ENCODE assay signal across 13 mouse cellular contexts in genomic region chr5:119214937-119215336, GRCm38 (mm10).
DNase-seq lines count a peak whose midpoint lies in the region; ATAC-seq lines count a peak whose summit lies in the region.
"Had no signal": no experiment of that assay in that cellular context is flagged by ENCODE, and none has a peak within 500 bp of the region (broad histone marks: within the 10 kb centered on the region; RNA-seq: fewer than 3 reads in every experiment).

No protein-coding gene starts in this region.

- H3K9ac ChIP-seq in forebrain, embryonic 13.5 days, result no peak overlapping the region
- H3K9ac ChIP-seq: kidney, embryonic 15.5 days; neural tube, embryonic 13.5 days had no signal

- ATAC-seq in forebrain, embryonic 13.5 days, result no peak
- ATAC-seq in monocyte, adult 5-6 weeks (replicated peaks; ENCODE audit: insufficient number of reproducible peaks, low FRiP score, low TSS enrichment, poor library complexity, severe bottlenecking), result no peak

- DNase-seq in forebrain, embryonic 10.5 days (ENCODE audit: extremely low spot score, low spot score), result peak; percentile 20
- peak; percentile 10 for DNase-seq in left cerebral cortex, postnatal 4 days
- DNase-seq in left cerebral cortex, adult 18-20 months (ENCODE audit: low spot score in 2 of 2), result no peak
- DNase-seq in thymus, postnatal 36 days, result peak; percentile 5
- no peak for DNase-seq in thymus, postnatal 14 days
- DNase-seq in ovary, postnatal 10 days (ENCODE audit: low spot score), result no peak
- DNase-seq: adrenal gland, adult 2 months; cerebellum, adult 9-11 months; gastrocnemius, postnatal 25 days had no signal

- no peaks in the 10 kb centered on the region; the same call in 1 of the 2 replicates for H3K27me3 ChIP-seq in forebrain, embryonic 10.5 days (ENCODE audit: poor library complexity, severe bottlenecking)
- no peaks in the 10 kb centered on the region for H3K27me3 ChIP-seq in forebrain, embryonic 13.5 days
- H3K27me3 ChIP-seq: kidney, embryonic 15.5 days; neural tube, embryonic 13.5 days had no signal

- H3K4me2 ChIP-seq in forebrain, embryonic 13.5 days, result no peak overlapping the region
- H3K4me2 ChIP-seq: kidney, embryonic 15.5 days; neural tube, embryonic 13.5 days had no signal

- intact Hi-C loops in left cerebral cortex, postnatal 4 days (cut with DNase I), result no loop called here

- peaks cover 8% of the 10 kb centered on the region for H3K4me1 ChIP-seq in forebrain, embryonic 10.5 days
- no peaks in the 10 kb centered on the region for H3K4me1 ChIP-seq in forebrain, embryonic 13.5 days
- H3K4me1 ChIP-seq: neural tube, embryonic 13.5 days had no signal

- peaks cover 7% of the 10 kb centered on the region for H3K9me3 ChIP-seq in forebrain, embryonic 10.5 days
- H3K9me3 ChIP-seq in forebrain, embryonic 13.5 days (replicated peaks), result peaks cover 2% of the 10 kb centered on the region; the same call in 1 of the 2 replicates
- H3K9me3 ChIP-seq: kidney, embryonic 15.5 days; neural tube, embryonic 13.5 days had no signal

- no peaks in the 10 kb centered on the region for H3K36me3 ChIP-seq in forebrain, embryonic 10.5 days (replicated peaks)
- H3K36me3 ChIP-seq in forebrain, embryonic 13.5 days (ENCODE audit: poor library complexity, severe bottlenecking), result no peaks in the 10 kb centered on the region
- H3K36me3 ChIP-seq: kidney, embryonic 15.5 days; neural tube, embryonic 13.5 days had no signal

- H3K27ac ChIP-seq in forebrain, embryonic 10.5 days, result no peak overlapping the region
- no peak overlapping the region for H3K27ac ChIP-seq in forebrain, embryonic 13.5 days
- H3K27ac ChIP-seq: kidney, embryonic 15.5 days; neural tube, embryonic 13.5 days had no signal

- 93% methylated on average over 9 of the region's 9 CpGs for WGBS in forebrain, embryonic 10.5 days
- WGBS in forebrain, embryonic 13.5 days, result 92% methylated on average over 9 of the region's 9 CpGs

- no peak overlapping the region for H3K4me3 ChIP-seq in forebrain, embryonic 10.5 days
- no peak overlapping the region for H3K4me3 ChIP-seq in forebrain, embryonic 13.5 days
- H3K4me3 ChIP-seq: kidney, embryonic 15.5 days; neural tube, embryonic 13.5 days had no signal

Comparison
In these comparisons a context has a peak if more than half of its experiments do, and no peak if none do; other contexts are left out.
1. DNase-seq: peak in forebrain, embryonic 10.5 days (single experiment), left cerebral cortex, postnatal 4 days (single experiment) and thymus, postnatal 36 days (2 of 2); none in left cerebral cortex, adult 18-20 months (0 of 2), thymus, postnatal 14 days (single experiment) and ovary, postnatal 10 days (single experiment).